Mouse (Mus musculus) forebrain, embryonic 14.5 days (tissue): ENCODE data around the gene Pus10. TPM values are rescaled to one million over a fixed set of nuclear protein-coding genes. Genes with fewer than 3 reads are reported as not detected.

ENCODE experiments used
- ATAC-seq: fragments of 200-750 bp; cut with Nextera tagmentation; 2 replicates; pipeline ENCODE4 v1.8.0; 2017; ENCODE audit warnings: mild to moderate bottlenecking, moderate library complexity
- DNase-seq: peaks from one replicate; pipeline ENCODE4 v3.0.0-alpha.2; 2015; ENCODE audit warnings: low spot score
- H3K27ac ChIP-seq: fragments of 300-500 bp; sonication (generic); 2 replicates; pipeline ENCODE4 v1.5.1; 2014; ENCODE audit warnings: low read depth, mild to moderate bottlenecking, control low read depth, low read length, moderate library complexity
- H3K27me3 ChIP-seq: fragments of 300-500 bp; sonication (generic); replicated peaks from 2 replicates; pipeline ENCODE4 v1.6.1; 2014; ENCODE audit warnings: low read length, control low read depth, mixed read lengths; ENCODE audit not compliant: control insufficient read depth, insufficient read depth
- H3K36me3 ChIP-seq: fragments of 300-500 bp; sonication (generic); 2 replicates; pipeline ENCODE4 v1.6.1; 2014; ENCODE audit warnings: low read length, control low read depth; ENCODE audit not compliant: control insufficient read depth, insufficient read depth
- H3K4me1 ChIP-seq: fragments of 300-500 bp; sonication (generic); 2 replicates; pipeline ENCODE4 v1.6.1; 2014; ENCODE audit warnings: antibody characterized with exemption, low read length, control low read depth; ENCODE audit not compliant: control insufficient read depth, insufficient read depth
- H3K4me2 ChIP-seq: fragments of 300-500 bp; sonication (generic); 2 replicates; pipeline ENCODE4 v1.6.1; 2014; ENCODE audit warnings: mild to moderate bottlenecking, control low read depth, low read length
- H3K4me3 ChIP-seq: fragments of 300-500 bp; sonication (generic); 2 replicates; pipeline ENCODE4 v1.5.1; 2014; ENCODE audit warnings: low read depth, low read length, control low read depth
- H3K9ac ChIP-seq: fragments of 300-500 bp; sonication (generic); 2 replicates; pipeline ENCODE4 v1.6.1; 2014; ENCODE audit warnings: mild to moderate bottlenecking, low read length, control low read depth, moderate library complexity
- H3K9me3 ChIP-seq: fragments of 300-500 bp; sonication (generic); replicated peaks from 2 replicates; pipeline ENCODE4 v1.6.1; 2016; ENCODE audit warnings: low read length, control low read depth, mixed read lengths; ENCODE audit not compliant: control insufficient read depth
- WGBS: fragments of 180-500 bp; shearing (Covaris S2); extraction: QIAGEN DNeasy Blood & Tissue Kit; methylation state at CpG from one replicate; pipeline ENCODE4 v1.1.7; 2014; 5-methylcytosine and 5-hydroxymethylcytosine counted together
- polyA plus RNA-seq: library from polyadenylated mRNA; unstranded; fragments of >200 nt; fragmentation: Nextera tagmentation; extraction: Ambion mirVana; gene quantifications from 2 replicates; pipeline ENCODE4 v1.2.1, GENCODE M21; 2014

Pus10 gene
- polyA plus RNA-seq, 1 experiment from 2014 or later, result 13.4 TPM

GRCm38 (mm10) chr11:23704604-23705294 is 39.3 kb downstream of the Pus10 start:
- H3K9me3 ChIP-seq, result no peaks in the 10 kb centered on the region
- no peak overlapping the region for H3K27ac ChIP-seq
- H3K9ac ChIP-seq, result no peak overlapping the region
- no peak for DNase-seq
- H3K36me3 ChIP-seq, result peaks cover 38% of the 10 kb centered on the region
- no peak overlapping the region for H3K4me2 ChIP-seq
- ATAC-seq, result no peak
- H3K4me3 ChIP-seq, result no peak overlapping the region
- WGBS, result 81% methylated on average over 7 of the region's 7 CpGs
- H3K27me3 ChIP-seq, result no peaks in the 10 kb centered on the region
- peaks cover 3% of the 10 kb centered on the region; the same call in 1 of the 2 replicates for H3K4me1 ChIP-seq

GRCm38 (mm10) chr11:23712299-23712698 is 46.8 kb downstream of the Pus10 start:
- no peak overlapping the region for H3K27ac ChIP-seq
- DNase-seq (no peak), ATAC-seq (no peak)
- no peak overlapping the region for H3K4me3 ChIP-seq
- H3K27me3 ChIP-seq, result no peaks in the 10 kb centered on the region
- H3K4me1 ChIP-seq, result no peaks in the 10 kb centered on the region
- no peaks in the 10 kb centered on the region for H3K9me3 ChIP-seq
- H3K9ac ChIP-seq, result no peak overlapping the region
- WGBS, result 90% methylated on average over 3 of the region's 3 CpGs
- peaks cover 72% of the 10 kb centered on the region for H3K36me3 ChIP-seq
- no peak overlapping the region for H3K4me2 ChIP-seq

GRCm38 (mm10) chr11:23718856-23719255 is 53.4 kb downstream of the Pus10 start:
- Histone ChIP-seq H3K4me1 (no peaks in the 10 kb centered on the region), H3K4me3 (no peak overlapping the region), H3K36me3 (peaks cover 70% of the 10 kb centered on the region), H3K9ac (no peak overlapping the region), H3K9me3 (no peaks in the 10 kb centered on the region), H3K27ac (no peak overlapping the region), H3K27me3 (no peaks in the 10 kb centered on the region), H3K4me2 (no peak overlapping the region)
- ATAC-seq (no peak), DNase-seq (no peak)
- WGBS, result 96% methylated on average over 2 of the region's 2 CpGs

GRCm38 (mm10) chr11:23719825-23720224 is 54.4 kb downstream of the Pus10 start:
- no peaks in the 10 kb centered on the region for H3K9me3 ChIP-seq
- no peak overlapping the region for H3K4me3 ChIP-seq
- ATAC-seq, result no peak
- no peak overlapping the region for H3K9ac ChIP-seq
- no peak overlapping the region for H3K4me2 ChIP-seq
- no peak for DNase-seq
- peaks cover 67% of the 10 kb centered on the region for H3K36me3 ChIP-seq
- H3K27ac ChIP-seq, result no peak overlapping the region
- no peaks in the 10 kb centered on the region for H3K27me3 ChIP-seq
- H3K4me1 ChIP-seq, result no peaks in the 10 kb centered on the region
- 86% methylated on average over 3 of the region's 3 CpGs for WGBS

GRCm38 (mm10) chr11:23722326-23722725 is 56.9 kb downstream of the Pus10 start:
- Histone ChIP-seq H3K4me3 (no peak overlapping the region), H3K4me2 (no peak overlapping the region), H3K36me3 (peaks cover 80% of the 10 kb centered on the region), H3K27ac (no peak overlapping the region), H3K9ac (no peak overlapping the region), H3K9me3 (no peaks in the 10 kb centered on the region), H3K4me1 (no peaks in the 10 kb centered on the region), H3K27me3 (no peaks in the 10 kb centered on the region)
- whole genome bisulfite sequencing, result 16% methylated on average over 2 of the region's 2 CpGs
- no peak for ATAC-seq
- DNase-seq, result no peak

- Histone ChIP-seq H3K4me3 (no peak overlapping the region), H3K4me2 (no peak overlapping the region), H3K4me1 (no peaks in the 10 kb centered on the region), H3K27ac (no peak overlapping the region), H3K9ac (no peak overlapping the region), H3K36me3 (peaks cover 71% of the 10 kb centered on the region), H3K9me3 (no peaks in the 10 kb centered on the region), H3K27me3 (no peaks in the 10 kb centered on the region)
- 93% methylated on average over 2 of the region's 2 CpGs for WGBS
- ATAC-seq (no peak), DNase-seq (no peak)
Measured at GRCm38 (mm10) chr11:23725850-23726249, 60.4 kb downstream of the Pus10 start.

GRCm38 (mm10) chr11:23726441-23726840 is 61.0 kb downstream of the Pus10 start:
- no peak overlapping the region for H3K4me2 ChIP-seq
- H3K36me3 ChIP-seq, result peaks cover 74% of the 10 kb centered on the region
- H3K9me3 ChIP-seq, result no peaks in the 10 kb centered on the region
- no peaks in the 10 kb centered on the region for H3K27me3 ChIP-seq
- ATAC-seq (no peak), DNase-seq (no peak)
- 95% methylated on average over 2 of the region's 2 CpGs for WGBS
- H3K9ac ChIP-seq, result no peak overlapping the region
- H3K27ac ChIP-seq, result no peak overlapping the region
- H3K4me3 ChIP-seq, result no peak overlapping the region
- no peaks in the 10 kb centered on the region for H3K4me1 ChIP-seq

GRCm38 (mm10) chr11:23728186-23728585 is 62.7 kb downstream of the Pus10 start:
- Histone ChIP-seq H3K4me2 (no peak overlapping the region), H3K4me3 (no peak overlapping the region), H3K4me1 (no peaks in the 10 kb centered on the region), H3K9ac (no peak overlapping the region), H3K27me3 (no peaks in the 10 kb centered on the region), H3K36me3 (peaks cover 70% of the 10 kb centered on the region), H3K27ac (no peak overlapping the region), H3K9me3 (no peaks in the 10 kb centered on the region)
- no peak for DNase-seq
- no peak for ATAC-seq
- WGBS, result 94% methylated on average over 2 of the region's 2 CpGs

GRCm38 (mm10) chr11:23730120-23730519 is 64.6 kb downstream of the Pus10 start:
- Histone ChIP-seq H3K4me1 (no peaks in the 10 kb centered on the region), H3K4me2 (no peak overlapping the region), H3K36me3 (peaks cover 66% of the 10 kb centered on the region), H3K27me3 (no peaks in the 10 kb centered on the region), H3K4me3 (no peak overlapping the region), H3K27ac (no peak overlapping the region), H3K9me3 (no peaks in the 10 kb centered on the region), H3K9ac (no peak overlapping the region)
- no peak for ATAC-seq
- 93% methylated on average over 4 of the region's 4 CpGs for WGBS
- DNase-seq, result no peak
